ENCODE assay signal across 13 mouse cellular contexts in genomic region chr6:8900021-8900728, GRCm38 (mm10). TPM values are rescaled to one million over a fixed set of nuclear protein-coding genes. Genes with fewer than 3 reads are reported as not detected.
DNase-seq lines count a peak whose midpoint lies in the region; ATAC-seq and TF ChIP-seq lines count a peak whose summit lies in the region.
"Had no signal": no experiment of that assay in that cellular context is flagged by ENCODE, and none has a peak within 500 bp of the region (broad histone marks: within the 10 kb centered on the region; RNA-seq: fewer than 3 reads in every experiment).

No protein-coding gene starts in this region.

- H3K36me3 ChIP-seq in forebrain, postnatal 0 days (ENCODE audit: insufficient read depth): no peaks in the 10 kb centered on the region
- H3K36me3 ChIP-seq in forebrain, embryonic 11.5 days (ENCODE audit: control insufficient read depth, insufficient read depth, low read length): no peaks in the 10 kb centered on the region

- no peak overlapping the region for H3K4me2 ChIP-seq in forebrain, postnatal 0 days (ENCODE audit: low read depth)
- no peak overlapping the region for H3K4me2 ChIP-seq in forebrain, embryonic 11.5 days (ENCODE audit: low read depth, low read length, severe bottlenecking)
- H3K4me2 ChIP-seq: liver, embryonic 11.5 days had no signal

- no peaks in the 10 kb centered on the region for H3K9me3 ChIP-seq in forebrain, postnatal 0 days (ENCODE audit: low read length)
- H3K9me3 ChIP-seq in forebrain, embryonic 11.5 days (ENCODE audit: control insufficient read depth, low read length): no peaks in the 10 kb centered on the region

- ATAC-seq in forebrain, postnatal 0 days: peak; percentile 88
- ATAC-seq in forebrain, embryonic 11.5 days (replicated peaks; ENCODE audit: low FRiP score): no peak

- H3K4me3 ChIP-seq in forebrain, postnatal 0 days (ENCODE audit: low read depth, low read length): no peak overlapping the region
- no peak overlapping the region for H3K4me3 ChIP-seq in forebrain, embryonic 11.5 days (ENCODE audit: low read depth, low read length)
- H3K4me3 ChIP-seq: erythroblast, embryonic 14.5 days had no signal

- H3K4me1 ChIP-seq in forebrain, postnatal 0 days (ENCODE audit: insufficient read depth): 0 out of 2 replicates have a peak, but pooled peaks cover 5% of the 10 kb centered on the region
- H3K4me1 ChIP-seq in forebrain, embryonic 11.5 days (replicated peaks; ENCODE audit: control insufficient read depth, insufficient read depth, low read length): peaks cover 4% of the 10 kb centered on the region; the same call in 1 of the 2 replicates

- no peaks in the 10 kb centered on the region for H3K27me3 ChIP-seq in forebrain, postnatal 0 days (ENCODE audit: insufficient read depth, low read length)
- H3K27me3 ChIP-seq in forebrain, embryonic 11.5 days (ENCODE audit: control insufficient read depth, insufficient read depth, low read length): no peaks in the 10 kb centered on the region

- H3K9ac ChIP-seq in forebrain, postnatal 0 days: no peak overlapping the region
- H3K9ac ChIP-seq in forebrain, embryonic 11.5 days (ENCODE audit: low read length): no peak overlapping the region

- H3K27ac ChIP-seq in forebrain, postnatal 0 days (ENCODE audit: low read depth, low read length): no peak overlapping the region
- no peak overlapping the region for H3K27ac ChIP-seq in forebrain, embryonic 11.5 days (ENCODE audit: low read depth, low read length)

- WGBS in forebrain, postnatal 0 days: 40% methylated on average over 7 of the region's 7 CpGs
- WGBS in forebrain, embryonic 11.5 days: 73% methylated on average over 7 of the region's 7 CpGs

- no peak for TF ChIP-seq CTCF in forebrain, postnatal 0 days (IDR thresholded peaks at IDR 0.05; ENCODE audit: low read depth)

- peak; percentile 44 for DNase-seq in forebrain, postnatal 0 days
- DNase-seq in forebrain, embryonic 11.5 days (ENCODE audit: low spot score): no peak
- DNase-seq in frontal cortex, adult 2 months (ENCODE audit: extremely low spot score in 1 of 2, low spot score in 1 of 2): peak; percentile 67 to 73
- DNase-seq in layer of hippocampus, postnatal 36 days: peak; percentile 30 to 41
- peak; percentile 30 to 45 for DNase-seq in right cerebral cortex, adult 2 months (ENCODE audit: low spot score in 2 of 2)
- DNase-seq in spleen, postnatal 10 days (ENCODE audit: low spot score in 2 of 2): no peak
- DNase-seq in cerebellum, adult 11 months: no peak
- DNase-seq in gastrocnemius, adult 18-20 months (ENCODE audit: low spot score): no peak
- DNase-seq: B cell, adult 2 months; heart, postnatal 36 days; lung, postnatal 14 days had no signal

RNA-seq across cellular contexts. Expression of gene Nxph1, which starts 48.1 kb away (rescaled TPM):
- 50.4 and 59.5 TPM in 2 replicates for total RNA-seq in forebrain, postnatal 0 days (2014; rRNA removed)
- polyA plus RNA-seq in forebrain, postnatal 0 days (2015; fragmentation: Nextera tagmentation; extraction: Ambion mirVana): 67.0 and 78.8 TPM in 2 replicates
- 4.9 and 6.9 TPM in 2 replicates for polyA plus RNA-seq in forebrain, embryonic 11.5 days (2014; fragmentation: Nextera tagmentation; extraction: Ambion mirVana)
- polyA plus RNA-seq in frontal cortex, adult 2 months (2012; rRNA removed): 45.4 and 45.9 TPM in 2 replicates
- 10 to 100 TPM; 35.8 to 38.6 TPM for total RNA-seq in layer of hippocampus, postnatal 36 days (2021)
- not detected for total RNA-seq in gastrocnemius, adult 18-20 months (2021)
- total RNA-seq: heart, postnatal 36 days had no signal
- polyA plus RNA-seq: erythroblast, embryonic 14.5 days; liver, embryonic 11.5 days had no signal

Comparison
In these comparisons a context has a peak if more than half of its experiments do, and no peak if none do; other contexts are left out.
1. DNase-seq: peak in forebrain, postnatal 0 days (single experiment), frontal cortex, adult 2 months (2 of 2), layer of hippocampus, postnatal 36 days (2 of 2) and right cerebral cortex, adult 2 months (2 of 2); none in forebrain, embryonic 11.5 days (single experiment), spleen, postnatal 10 days (0 of 2), cerebellum, adult 11 months (single experiment) and gastrocnemius, adult 18-20 months (single experiment).
2. RNA of gene Nxph1, which starts 48.1 kb away (total RNA-seq): 50.4 to 59.5 TPM in forebrain, postnatal 0 days and 35.8 to 38.6 TPM in layer of hippocampus, postnatal 36 days; not detected in gastrocnemius, adult 18-20 months; every median in the first group is over 10 times any median in the second.